Mouse (Mus musculus) hindbrain, embryonic 13.5 days (tissue): ENCODE measurements at regions not wholly inside any gene's neighbourhood (a gene's known extent, or its start where the extent isn't known, plus 50 kb on each side); places are given as distances from the start of the nearest gene placed in this dataset.

ENCODE experiments used
- ATAC-seq: fragments of 200-750 bp; cut with Nextera tagmentation; 2 replicates; pipeline ENCODE4 v1.8.0; 2017; ENCODE audit warnings: moderate TSS enrichment; ENCODE audit not compliant: low FRiP score
- H3K27ac ChIP-seq: fragments of 300-500 bp; sonication (generic); 2 replicates; pipeline ENCODE4 v1.5.1; 2015; ENCODE audit warnings: inconsistent platforms, mild to moderate bottlenecking, moderate library complexity
- H3K27me3 ChIP-seq: fragments of 300-500 bp; sonication (generic); 2 replicates; pipeline ENCODE4 v1.6.1; 2015; ENCODE audit warnings: mild to moderate bottlenecking, inconsistent platforms
- H3K36me3 ChIP-seq: fragments of 300-500 bp; sonication (generic); 2 replicates; pipeline ENCODE4 v1.6.1; 2015; ENCODE audit warnings: mild to moderate bottlenecking, inconsistent platforms
- H3K4me1 ChIP-seq: fragments of 300-500 bp; sonication (generic); replicated peaks from 2 replicates; pipeline ENCODE4 v1.6.1; 2015; ENCODE audit warnings: inconsistent platforms
- H3K4me2 ChIP-seq: fragments of 300-500 bp; sonication (generic); 2 replicates; pipeline ENCODE4 v1.6.1; 2015; ENCODE audit warnings: inconsistent platforms, mild to moderate bottlenecking, moderate library complexity
- H3K4me3 ChIP-seq: fragments of 300-500 bp; sonication (generic); 2 replicates; pipeline ENCODE4 v1.5.1; 2015; ENCODE audit warnings: mild to moderate bottlenecking, inconsistent platforms
- H3K9ac ChIP-seq: fragments of 300-500 bp; sonication (generic); 2 replicates; pipeline ENCODE4 v1.6.1; 2015; ENCODE audit warnings: mild to moderate bottlenecking, inconsistent platforms
- H3K9me3 ChIP-seq: fragments of 300-500 bp; sonication (generic); 2 replicates; pipeline ENCODE4 v1.6.1; 2016; ENCODE audit warnings: inconsistent platforms
- WGBS: fragments of 180-500 bp; shearing (Covaris S2); methylation state at CpG from one replicate; pipeline ENCODE4 v1.1.7; 2015; 5-methylcytosine and 5-hydroxymethylcytosine counted together

- 97% methylated on average over 3 of the region's 3 CpGs for WGBS
- no peak overlapping the region for H3K4me3 ChIP-seq
- 0 out of 2 replicates have a peak, but pooled peaks cover 7% of the 10 kb centered on the region for H3K9me3 ChIP-seq
- H3K27me3 ChIP-seq, result no peaks in the 10 kb centered on the region
- no peak overlapping the region for H3K4me2 ChIP-seq
- no peak for ATAC-seq
- no peaks in the 10 kb centered on the region for H3K4me1 ChIP-seq
- no peak overlapping the region for H3K27ac ChIP-seq
- H3K36me3 ChIP-seq, result no peaks in the 10 kb centered on the region
- no peak overlapping the region for H3K9ac ChIP-seq
These were observed 69.3 kb downstream of the Kctd15 start for GRCm38 (mm10) chr7:34587239-34587638.

DNA sequence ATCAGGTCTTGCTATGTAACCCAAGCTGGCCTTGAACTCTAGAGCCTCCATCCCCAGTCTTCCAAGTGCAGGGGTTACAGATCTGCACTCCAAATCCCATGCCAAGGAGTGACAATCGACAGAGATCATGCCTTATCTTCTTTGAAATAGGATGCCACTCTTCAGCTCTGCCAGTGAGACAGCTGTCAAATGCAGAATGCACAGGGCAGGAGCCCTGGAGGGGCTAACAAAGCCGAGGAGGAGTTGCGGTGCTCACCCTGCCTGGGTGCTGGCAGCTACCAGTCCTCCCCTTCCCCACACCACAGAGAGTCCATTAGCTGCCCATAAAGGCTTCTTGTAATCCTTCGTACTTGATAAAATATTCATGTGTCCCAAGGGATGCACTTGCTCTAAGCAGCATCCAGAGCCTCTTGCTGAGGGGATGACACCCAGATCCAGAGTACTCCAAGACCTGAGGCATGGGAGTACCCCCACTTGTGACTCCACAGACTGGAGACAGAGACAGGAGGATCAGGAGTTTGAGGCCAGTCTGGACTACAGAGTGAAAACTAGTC lies 71.1 kb downstream of the Kctd15 start:
- H3K27ac ChIP-seq, result no peak overlapping the region
- H3K36me3 ChIP-seq, result no peaks in the 10 kb centered on the region
- 0 out of 2 replicates have a peak, but pooled peaks cover 7% of the 10 kb centered on the region for H3K9me3 ChIP-seq
- H3K4me3 ChIP-seq, result no peak overlapping the region
- H3K4me1 ChIP-seq, result no peaks in the 10 kb centered on the region
- WGBS, result 57% methylated on average over 4 of the region's 4 CpGs
- no peak overlapping the region for H3K9ac ChIP-seq
- ATAC-seq, result no peak
- H3K4me2 ChIP-seq, result no peak overlapping the region
- H3K27me3 ChIP-seq, result no peaks in the 10 kb centered on the region

DNA sequence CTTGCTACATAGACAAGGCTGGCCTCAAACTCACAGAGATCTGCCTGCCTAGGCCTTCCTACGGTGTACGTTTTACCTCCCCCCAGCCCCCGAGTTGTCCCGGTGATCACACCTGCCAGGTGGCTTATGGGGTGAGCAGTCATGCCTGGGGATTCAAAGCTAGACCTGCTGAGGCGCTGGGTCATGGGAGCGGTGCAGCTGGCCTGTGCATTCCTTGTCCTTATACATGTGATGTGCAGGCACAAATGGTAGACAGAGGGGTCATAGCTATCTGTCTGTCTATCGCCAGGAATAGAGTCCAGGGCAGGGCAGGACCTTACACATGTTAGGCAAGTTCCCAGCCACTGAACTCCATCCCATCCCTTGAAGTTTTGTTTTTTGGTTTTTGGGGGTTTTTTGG lies 71.7 kb downstream of the Kctd15 start:
- Histone ChIP-seq H3K4me1 (no peaks in the 10 kb centered on the region), H3K4me3 (no peak overlapping the region), H3K27ac (no peak overlapping the region), H3K36me3 (no peaks in the 10 kb centered on the region), H3K9me3 (0 out of 2 replicates have a peak, but pooled peaks cover 7% of the 10 kb centered on the region), H3K9ac (no peak overlapping the region), H3K4me2 (no peak overlapping the region), H3K27me3 (no peaks in the 10 kb centered on the region)
- 92% methylated on average over 7 of the region's 7 CpGs for WGBS
- no peak for ATAC-seq

GRCm38 (mm10) chr7:34580866-34581265 lies 75.7 kb downstream of the Kctd15 start:
- Histone ChIP-seq H3K36me3 (no peaks in the 10 kb centered on the region), H3K9ac (no peak overlapping the region), H3K27ac (no peak overlapping the region), H3K9me3 (peaks cover 10% of the 10 kb centered on the region), H3K4me1 (no peaks in the 10 kb centered on the region), H3K27me3 (no peaks in the 10 kb centered on the region), H3K4me3 (no peak overlapping the region), H3K4me2 (no peak overlapping the region)
- ATAC-seq, result no peak
- 94% methylated on average over 9 of the region's 9 CpGs for WGBS

DNA sequence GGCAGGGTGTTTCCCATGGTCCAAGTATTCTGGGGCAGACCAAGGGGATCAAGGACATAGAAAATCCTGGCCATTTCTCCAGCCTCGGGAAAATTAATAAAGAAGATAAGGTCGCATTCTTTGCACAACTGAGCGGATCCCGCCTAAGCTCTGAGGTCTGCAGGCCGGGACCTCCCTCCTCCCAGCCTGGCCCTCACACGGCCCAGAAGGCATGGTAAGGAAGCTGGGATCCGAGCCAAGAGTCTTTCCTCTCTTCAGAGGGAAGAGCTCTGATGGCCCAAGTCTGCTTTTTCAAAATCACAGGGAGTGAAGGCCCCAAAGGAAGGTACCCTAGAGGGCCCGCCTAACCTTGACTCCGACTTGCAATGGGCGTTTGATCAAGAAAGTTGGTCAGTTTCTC lies 85.2 kb downstream of the Kctd15 start:
- H3K4me3 ChIP-seq, result no peak overlapping the region
- no peaks in the 10 kb centered on the region for H3K27me3 ChIP-seq
- H3K9me3 ChIP-seq, result no peaks in the 10 kb centered on the region
- H3K27ac ChIP-seq, result peak overlapping the region; percentile 58; the same call in 1 of the 2 replicates
- no peaks in the 10 kb centered on the region for H3K36me3 ChIP-seq
- ATAC-seq, result 0 out of 2 replicates have a peak, but pooled peaks have one; percentile 29
- H3K4me1 ChIP-seq, result peaks cover 20% of the 10 kb centered on the region
- H3K4me2 ChIP-seq, result peak overlapping the region; percentile 55
- WGBS, result 46% methylated on average over 10 of the region's 10 CpGs
- peak overlapping the region; percentile 58 for H3K9ac ChIP-seq

- H3K9me3 ChIP-seq, result no peaks in the 10 kb centered on the region
- peak overlapping the region; percentile 29 for H3K4me3 ChIP-seq
- peak overlapping the region; percentile 58 for H3K27ac ChIP-seq
- peak overlapping the region; percentile 58 for H3K9ac ChIP-seq
- no peaks in the 10 kb centered on the region for H3K36me3 ChIP-seq
- no peaks in the 10 kb centered on the region for H3K27me3 ChIP-seq
- peaks cover 20% of the 10 kb centered on the region for H3K4me1 ChIP-seq
- H3K4me2 ChIP-seq, result peak overlapping the region; percentile 55
- under 1% methylated on average over 43 of the region's 43 CpGs for WGBS
- peak; percentile 86 for ATAC-seq
These were observed 86.1 kb downstream of the Kctd15 start for GRCm38 (mm10) chr7:34570114-34571065.

DNA sequence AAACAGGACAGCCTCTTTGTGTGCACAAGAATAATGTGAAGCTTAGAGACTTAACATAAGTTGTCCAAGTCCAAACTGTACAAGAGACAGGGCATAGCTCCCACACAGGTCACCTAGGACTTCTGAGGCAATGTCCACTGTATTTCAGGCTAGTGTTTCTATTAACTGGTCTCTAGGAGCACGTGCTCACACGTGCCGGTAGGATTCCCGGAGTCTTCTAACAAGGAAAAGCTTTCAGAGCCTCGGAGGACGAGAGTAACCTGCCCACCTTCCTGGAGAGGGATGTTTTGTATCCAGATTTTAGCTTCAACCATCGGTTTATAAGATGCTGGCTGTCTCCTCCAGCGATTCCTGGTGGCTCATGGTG lies 86.8 kb downstream of the Kctd15 start:
- Histone ChIP-seq H3K27ac (no peak overlapping the region), H3K36me3 (no peaks in the 10 kb centered on the region), H3K9ac (peak overlapping the region; percentile 58), H3K4me2 (peak overlapping the region; percentile 55), H3K4me3 (peak overlapping the region; percentile 29; the same call in 1 of the 2 replicates), H3K9me3 (no peaks in the 10 kb centered on the region), H3K4me1 (peaks cover 20% of the 10 kb centered on the region), H3K27me3 (no peaks in the 10 kb centered on the region)
- WGBS, result 17% methylated on average over 8 of the region's 8 CpGs
- no peak for ATAC-seq

DNA sequence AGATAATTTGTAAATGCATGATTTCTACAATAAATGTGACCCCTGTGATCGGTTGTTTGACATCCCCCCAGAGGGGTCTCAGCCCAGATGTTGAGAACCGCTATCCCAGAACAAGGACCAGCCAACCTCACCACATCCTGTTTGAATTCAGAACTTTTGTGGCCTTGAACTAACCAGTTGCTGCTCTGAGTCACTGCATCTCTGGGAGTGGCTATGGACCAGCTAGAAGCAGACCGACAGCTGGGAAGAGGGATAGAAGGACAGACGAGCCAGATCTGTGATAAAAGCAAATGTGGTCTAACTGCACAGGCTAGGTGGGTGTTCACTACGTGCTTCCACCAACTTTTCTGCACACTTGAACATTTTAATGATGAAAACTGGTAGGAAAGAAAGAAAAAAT lies 89.0 kb downstream of the Kctd15 start:
- H3K27me3 ChIP-seq, result no peaks in the 10 kb centered on the region
- no peak for ATAC-seq
- WGBS, result 78% methylated on average over 5 of the region's 5 CpGs

GRCm38 (mm10) chr7:34562160-34562559 lies 94.4 kb downstream of the Kctd15 start:
- H3K27ac ChIP-seq, result no peak overlapping the region
- WGBS, result 82% methylated on average over 2 of the region's 2 CpGs
- no peaks in the 10 kb centered on the region for H3K36me3 ChIP-seq
- H3K4me3 ChIP-seq, result no peak overlapping the region
- H3K4me1 ChIP-seq, result no peaks in the 10 kb centered on the region
- H3K4me2 ChIP-seq, result no peak overlapping the region
- H3K9me3 ChIP-seq, result no peaks in the 10 kb centered on the region
- no peaks in the 10 kb centered on the region for H3K27me3 ChIP-seq
- no peak for ATAC-seq
- no peak overlapping the region for H3K9ac ChIP-seq

More for the DNA sequence above, 89.0 kb downstream of the Kctd15 start:
- H3K27ac ChIP-seq, result no peak overlapping the region
- peaks cover 20% of the 10 kb centered on the region for H3K4me1 ChIP-seq
- H3K4me2 ChIP-seq, result no peak overlapping the region
- no peak overlapping the region for H3K4me3 ChIP-seq
- no peak overlapping the region for H3K9ac ChIP-seq
- no peaks in the 10 kb centered on the region for H3K9me3 ChIP-seq
- H3K36me3 ChIP-seq, result no peaks in the 10 kb centered on the region

- H3K9ac ChIP-seq, result no peak overlapping the region
- 83% methylated on average over 8 of the region's 8 CpGs for WGBS
- H3K4me3 ChIP-seq, result no peak overlapping the region
- no peak overlapping the region for H3K27ac ChIP-seq
- no peaks in the 10 kb centered on the region for H3K9me3 ChIP-seq
- no peaks in the 10 kb centered on the region for H3K36me3 ChIP-seq
- H3K4me1 ChIP-seq, result no peaks in the 10 kb centered on the region
- H3K27me3 ChIP-seq, result no peaks in the 10 kb centered on the region
- H3K4me2 ChIP-seq, result no peak overlapping the region
- ATAC-seq, result no peak
These were observed 97.8 kb downstream of the Kctd15 start for GRCm38 (mm10) chr7:34558615-34559343.

DNA sequence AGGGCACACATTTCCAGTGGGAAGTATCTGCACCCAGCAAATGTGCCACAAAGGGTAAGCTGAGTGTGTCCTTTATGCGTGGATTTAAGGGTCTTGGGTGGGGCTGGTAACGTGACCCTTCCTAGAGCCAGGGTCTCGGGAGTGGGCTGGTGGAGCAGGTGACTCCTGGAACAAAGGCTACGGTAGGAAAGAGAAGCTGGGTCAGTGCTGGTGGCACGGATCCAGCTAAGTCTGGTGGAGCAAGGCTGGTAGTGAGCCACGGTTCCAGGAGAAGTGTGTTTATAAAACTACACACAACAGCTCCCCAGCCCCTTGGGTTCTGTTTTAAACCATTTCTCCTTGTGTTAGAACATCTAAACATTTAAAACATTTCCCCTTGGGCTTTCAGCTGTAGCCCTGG lies 101.3 kb downstream of the Kctd15 start:
- Histone ChIP-seq H3K9me3 (no peaks in the 10 kb centered on the region), H3K36me3 (no peaks in the 10 kb centered on the region), H3K4me2 (no peak overlapping the region), H3K4me3 (no peak overlapping the region), H3K4me1 (no peaks in the 10 kb centered on the region), H3K9ac (no peak overlapping the region), H3K27me3 (no peaks in the 10 kb centered on the region), H3K27ac (no peak overlapping the region)
- WGBS, result 78% methylated on average over 6 of the region's 6 CpGs
- no peak for ATAC-seq

GRCm38 (mm10) chr7:34546609-34547316 lies 109.8 kb downstream of the Kctd15 start:
- Histone ChIP-seq H3K36me3 (no peaks in the 10 kb centered on the region), H3K27me3 (no peaks in the 10 kb centered on the region), H3K4me3 (no peak overlapping the region), H3K27ac (no peak overlapping the region), H3K9ac (no peak overlapping the region), H3K4me2 (no peak overlapping the region), H3K4me1 (no peaks in the 10 kb centered on the region), H3K9me3 (no peaks in the 10 kb centered on the region; the same call in 1 of the 2 replicates)
- ATAC-seq, result no peak
- 90% methylated on average over 19 of the region's 19 CpGs for WGBS
